Mouse (Mus musculus): ENCODE results near the gene Olfr381. TPM values are rescaled to one million over a fixed set of nuclear protein-coding genes. Genes with fewer than 3 reads are reported as not detected.
"Not testable (repeated sequence)": the region's sequence is repeated elsewhere in the genome, so short reads cannot be mapped to it uniquely, and the experiment has no call there.

Olfr381 gene
- total RNA-seq (2021): not detected
- long read RNA-seq, experiment 1: 0 reads
- long read RNA-seq, experiment 2: 0 reads

DNA sequence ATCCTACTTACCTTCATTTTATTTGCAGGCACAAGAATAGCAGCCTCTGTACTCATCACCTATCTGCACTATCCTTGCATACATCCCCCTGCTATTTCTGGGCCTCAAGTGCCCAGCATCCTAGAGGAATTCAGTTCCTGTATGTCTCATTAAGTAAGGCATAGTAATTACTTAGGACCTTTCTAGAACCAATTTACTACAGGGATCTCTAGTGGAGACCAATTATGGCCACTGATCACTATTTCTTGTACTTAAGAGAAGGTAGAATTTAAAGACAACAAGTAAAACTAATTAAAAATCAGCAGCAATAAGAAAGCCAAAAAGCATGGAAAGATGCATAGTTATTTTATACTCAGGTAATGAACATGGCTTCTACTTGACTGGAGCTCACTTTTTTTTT is at the start of gene Olfr381:
Olfr381 (minus strand) TSS at position 101 of the 400 bp plus-strand sequence.
- DNase-seq: no peak

DNA sequence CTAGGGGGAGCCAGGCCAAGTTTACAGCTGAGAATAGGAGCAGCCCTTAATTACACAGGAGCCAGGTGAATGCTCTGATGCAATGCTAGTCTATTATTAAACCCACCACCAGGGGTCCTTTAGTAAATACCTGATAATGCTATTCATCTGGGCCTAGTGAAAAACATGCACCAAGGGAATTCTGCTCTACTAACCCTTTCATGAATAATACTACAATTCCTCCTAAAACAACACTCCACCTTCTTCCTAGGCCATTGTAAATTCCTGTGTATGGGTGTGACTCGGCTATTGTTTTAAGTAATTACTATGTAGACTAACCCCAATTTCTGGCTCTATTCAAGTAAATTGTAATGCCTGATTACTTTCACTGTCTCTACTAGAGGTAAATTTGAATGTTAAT is 37.6 kb upstream of the Olfr381 start:
- not testable (repeated sequence) for DNase-seq

- DNase-seq: no peak
Measured at GRCm38 (mm10) chr11:73517097-73517496, 25.7 kb upstream of the Olfr381 start, which contains the start of gene Olfr382. Gene Olfr382, minus strand, starts transcription at chr11:73517197.

DNA sequence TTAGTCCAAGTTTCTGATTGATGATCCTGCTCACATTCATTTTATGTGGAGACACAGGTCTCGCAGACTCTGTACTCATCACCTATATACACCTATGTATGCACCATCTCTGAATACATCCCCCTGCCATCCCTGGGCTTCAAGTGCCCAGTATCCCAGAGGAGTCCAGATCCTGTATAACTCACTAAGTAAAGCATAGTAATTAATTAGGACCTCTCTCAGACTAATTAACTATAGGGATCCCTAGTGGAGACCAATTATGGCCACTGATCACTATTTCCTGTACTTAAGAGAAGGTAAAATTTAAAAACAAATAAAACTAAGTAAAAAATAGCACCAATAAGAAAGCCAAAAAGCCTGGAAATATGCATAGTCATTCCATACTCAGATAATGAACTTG is 34.0 kb downstream of the Olfr381 start, which contains the start of gene Olfr380:
Olfr380 (minus strand) TSS at position 101 of the 400 bp plus-strand sequence.
- no peak for DNase-seq

Other genes with a start within 250 kb of the Olfr381 start
- under 1 TPM in 1 of 2 experiments, not detected in 1; 0.05 TPM for gene Trpv3, start 224.2 kb downstream of the Olfr381 start, total RNA-seq (2021)
- gene Aspa, start 162.0 kb downstream of the Olfr381 start, total RNA-seq (2021): 1 to 10 TPM; 1.8 to 4.8 TPM
- gene Gm49340, start 161.9 kb downstream of the Olfr381 start, total RNA-seq (2021): not detected
- not detected for gene Spata22, start 161.9 kb downstream of the Olfr381 start, total RNA-seq (2021)
- not detected for gene Olfr20, start 140.8 kb downstream of the Olfr381 start, total RNA-seq (2021)
- gene Olfr376, start 120.4 kb downstream of the Olfr381 start, total RNA-seq (2021): not detected
- not detected for gene Olfr1, start 92.0 kb downstream of the Olfr381 start, total RNA-seq (2021)
- gene Olfr378, start 63.1 kb downstream of the Olfr381 start, total RNA-seq (2021): not detected
- gene Olfr380, start 34.1 kb downstream of the Olfr381 start, total RNA-seq (2021): not detected
- gene Olfr382, start 25.6 kb upstream of the Olfr381 start, total RNA-seq (2021): not detected
- not detected for gene Olfr385, start 101.4 kb upstream of the Olfr381 start, total RNA-seq (2021)
- not detected for gene Olfr384, start 107.0 kb upstream of the Olfr381 start, total RNA-seq (2021)
- gene Zfp735, start 197.2 kb upstream of the Olfr381 start, total RNA-seq (2021): not detected

Data from gastrocnemius, postnatal 25 days (tissue).